Mouse (Mus musculus): ENCODE data around the gene Qser1. TPM values are rescaled to one million over a fixed set of nuclear protein-coding genes. Genes with fewer than 3 reads are reported as not detected.
A peak's percentile ranks its signal among the peaks of the same experiment; 100 is the strongest.

The Qser1 gene
- polyA plus RNA-seq, 1 experiment from 2014 or later, result 10.4 TPM

DNA sequence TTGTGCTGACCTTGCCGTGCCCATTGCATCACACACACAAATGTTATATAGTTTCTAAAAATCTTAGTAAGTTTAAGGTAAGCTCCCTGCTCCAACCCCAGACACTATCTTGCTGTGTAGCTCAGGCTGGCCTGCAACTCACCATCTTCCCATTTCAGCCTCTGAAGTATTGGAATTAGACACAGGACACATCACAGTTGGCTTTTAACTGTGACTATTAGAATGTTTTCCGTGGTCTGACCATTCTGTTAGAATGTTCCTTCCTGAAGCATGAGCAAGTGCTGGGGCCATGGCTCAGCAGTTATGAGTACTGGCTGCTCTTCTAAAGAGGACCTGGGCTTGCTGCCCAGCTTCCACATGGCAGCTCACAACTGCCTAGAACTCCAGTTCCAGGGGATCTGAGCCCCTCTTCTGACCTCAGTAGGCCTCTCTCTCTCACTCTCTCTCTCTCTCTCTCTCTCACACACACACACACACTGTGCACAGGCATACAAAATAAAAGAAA is 99.3 kb downstream of the Qser1 start:
- H3K9ac ChIP-seq, result no peak overlapping the region
- peaks cover 12% of the 10 kb centered on the region for H3K4me1 ChIP-seq
- ATAC-seq (replicated peaks; ENCODE audit: low FRiP score), result no peak
- peaks cover 10% of the 10 kb centered on the region; the same call in 1 of the 2 replicates for H3K27me3 ChIP-seq
- H3K4me2 ChIP-seq, result no peak overlapping the region
- WGBS, result 94% methylated on average over 2 of the region's 2 CpGs
- no peak overlapping the region for H3K4me3 ChIP-seq (replicated peaks)
- no peak overlapping the region for H3K27ac ChIP-seq
- H3K36me3 ChIP-seq, result no peaks in the 10 kb centered on the region
- H3K9me3 ChIP-seq (replicated peaks), result no peaks in the 10 kb centered on the region

DNA sequence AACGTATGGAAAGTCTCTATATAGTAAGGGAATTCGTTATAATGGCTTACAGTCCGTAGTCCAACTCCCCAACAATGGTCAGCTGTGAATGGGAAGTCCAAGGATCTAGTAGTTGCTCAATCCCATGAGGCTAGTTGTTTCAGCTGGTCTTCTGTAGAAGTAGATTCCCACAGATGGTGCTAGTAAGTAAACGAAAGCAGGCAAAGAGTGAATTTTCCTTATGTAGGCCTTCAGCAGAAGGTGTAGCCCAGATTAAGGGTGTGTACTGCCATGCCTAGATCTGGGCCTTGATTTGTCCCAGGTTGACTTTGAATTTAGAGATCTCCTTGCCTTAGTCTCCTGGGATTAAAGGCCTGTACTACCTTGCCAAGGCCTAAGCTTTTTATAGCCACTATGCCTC is 100.3 kb downstream of the Qser1 start, which contains the start of gene Pin1rt1:
Gene Pin1rt1 (minus strand): TSS at position 101 of the 400 bp plus-strand sequence.
- no peak for ATAC-seq (replicated peaks; ENCODE audit: low FRiP score)
- 93% methylated on average over 4 of the region's 4 CpGs for WGBS

DNA sequence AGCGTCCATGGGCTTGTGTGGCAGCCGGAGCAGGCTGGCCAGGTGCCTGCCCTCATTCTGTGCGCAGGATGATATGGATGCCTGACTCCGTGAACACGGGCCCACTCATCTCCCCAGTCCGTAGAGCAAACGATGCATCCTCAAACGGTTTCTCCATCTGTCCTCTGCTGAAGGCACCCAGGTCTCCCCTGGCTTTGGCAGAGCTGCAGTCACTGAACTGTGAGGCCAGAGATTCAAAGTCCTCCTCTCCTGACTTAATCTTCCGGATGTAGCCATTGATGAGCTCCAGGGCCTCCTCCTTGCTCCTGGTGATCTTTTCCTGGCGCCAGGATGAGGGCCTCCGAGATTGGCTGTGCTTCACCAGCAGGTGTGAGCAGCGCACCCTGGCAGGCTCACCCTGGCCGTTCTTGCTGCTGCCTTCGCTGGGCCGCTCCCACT is 102.3 kb downstream of the Qser1 start:
- Histone ChIP-seq H3K9me3 (replicated peaks) (no peaks in the 10 kb centered on the region), H3K4me1 (peaks cover 30% of the 10 kb centered on the region), H3K4me2 (no peak overlapping the region; the same call in 1 of the 2 replicates), H3K27me3 (peaks cover 10% of the 10 kb centered on the region; the same call in 1 of the 2 replicates), H3K36me3 (no peaks in the 10 kb centered on the region), H3K27ac (no peak overlapping the region), H3K4me3 (replicated peaks) (no peak overlapping the region), H3K9ac (no peak overlapping the region)
- 31% methylated on average over 15 of the region's 15 CpGs for WGBS
- 0 out of 2 replicates have a peak, but pooled peaks have one; percentile 13 for ATAC-seq (replicated peaks; ENCODE audit: low FRiP score)

More for the DNA sequence above, 100.3 kb downstream of the Qser1 start, which contains the start of gene Pin1rt1:
- no peak within 1 kb of the TSS for H3K9ac ChIP-seq
- H3K9me3 ChIP-seq (replicated peaks), result no peaks in the 10 kb centered on the region
- no peak within 1 kb of the TSS for H3K27ac ChIP-seq
- no peaks in the 10 kb centered on the region for H3K36me3 ChIP-seq
- peaks cover 10% of the 10 kb centered on the region; the same call in 1 of the 2 replicates for H3K27me3 ChIP-seq
- H3K4me1 ChIP-seq, result peaks cover 14% of the 10 kb centered on the region
- H3K4me3 ChIP-seq (replicated peaks), result no peak within 1 kb of the TSS
- H3K4me2 ChIP-seq, result no peak within 1 kb of the TSS

DNA sequence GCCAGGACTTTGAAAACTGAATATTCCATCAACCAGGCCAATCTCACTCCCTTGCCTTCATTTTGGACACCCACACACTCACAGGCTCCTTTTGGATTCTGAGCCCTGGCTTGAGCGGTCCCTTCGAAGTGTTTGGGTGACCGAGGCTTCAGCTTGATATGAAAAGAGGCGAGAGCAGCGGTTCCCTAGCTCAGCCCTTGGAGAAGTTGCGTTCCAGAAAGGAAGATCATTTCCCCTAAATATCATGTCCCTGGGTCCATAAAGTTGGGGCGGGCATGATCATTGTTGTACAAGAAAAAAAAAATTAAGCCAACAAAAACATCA is 104.1 kb downstream of the Qser1 start:
- peak overlapping the region; percentile 76 for H3K4me2 ChIP-seq
- H3K9me3 ChIP-seq (replicated peaks), result no peaks in the 10 kb centered on the region
- H3K27ac ChIP-seq, result peak overlapping the region; percentile 87
- H3K9ac ChIP-seq, result peak overlapping the region; percentile 76
- no peaks in the 10 kb centered on the region for H3K36me3 ChIP-seq
- H3K4me1 ChIP-seq, result peaks cover 30% of the 10 kb centered on the region
- peaks cover 10% of the 10 kb centered on the region; the same call in 1 of the 2 replicates for H3K27me3 ChIP-seq
- peak; percentile 35; the same call in 1 of the 2 replicates for ATAC-seq (replicated peaks; ENCODE audit: low FRiP score)
- peak overlapping the region; percentile 87 for H3K4me3 ChIP-seq (replicated peaks)
- WGBS, result 4% methylated on average over 7 of the region's 7 CpGs

DNA sequence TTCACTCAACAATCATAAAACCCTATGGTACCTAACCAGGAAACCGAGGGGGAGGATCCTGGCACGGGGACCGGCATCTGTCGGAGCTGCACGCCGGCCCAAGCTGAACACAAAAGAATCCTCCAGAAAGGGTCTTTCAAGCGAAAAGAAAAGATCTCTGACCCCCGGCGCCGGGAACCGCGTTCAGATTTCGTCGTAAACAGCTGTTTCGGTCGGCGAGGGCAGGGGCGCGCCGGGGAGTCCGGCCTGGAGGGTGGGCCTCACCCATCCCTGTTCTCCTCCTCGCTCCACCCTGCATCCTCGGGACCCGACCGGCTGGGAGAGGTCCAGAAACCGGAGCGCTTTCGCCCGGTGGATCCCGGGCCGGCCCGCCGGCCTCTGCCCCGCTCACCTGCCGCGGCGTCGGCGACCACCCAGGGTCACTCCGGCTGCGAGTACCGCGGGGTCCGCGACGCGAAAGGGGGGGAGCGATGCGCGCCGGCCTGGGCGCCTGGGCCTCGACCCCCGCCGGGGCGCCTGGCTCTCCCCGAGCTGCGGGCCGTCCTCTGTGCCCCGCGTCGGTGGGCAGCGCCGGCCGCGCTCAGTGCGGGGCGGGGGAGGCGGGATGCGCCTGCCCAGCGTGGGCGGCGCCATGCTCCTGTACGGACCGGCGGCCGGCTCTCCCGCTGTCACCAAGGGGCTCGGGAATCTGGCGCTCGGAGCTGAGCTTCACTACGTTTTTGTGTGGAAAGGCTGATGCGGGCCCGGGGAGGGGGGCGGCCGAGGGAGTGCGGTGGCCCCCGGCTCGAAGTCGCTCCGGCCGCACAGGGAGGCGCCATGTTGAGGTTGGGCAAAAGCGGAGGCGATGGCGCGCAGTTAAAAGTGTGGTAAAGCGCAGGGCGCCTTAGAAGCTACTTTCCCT is 104.7 kb downstream of the Qser1 start, which contains the start of gene Tcp11l1:
Gene Tcp11l1 (minus strand): TSS at position 585 of the 901 bp plus-strand sequence.
- Histone ChIP-seq H3K4me2 (peak within 1 kb of the TSS; percentile 76), H3K9me3 (replicated peaks) (no peaks in the 10 kb centered on the region), H3K4me3 (replicated peaks) (peak within 1 kb of the TSS; percentile 87), H3K36me3 (no peaks in the 10 kb centered on the region), H3K27me3 (peaks cover 10% of the 10 kb centered on the region; the same call in 1 of the 2 replicates), H3K9ac (peak within 1 kb of the TSS; percentile 76), H3K4me1 (peaks cover 30% of the 10 kb centered on the region), H3K27ac (peak within 1 kb of the TSS; percentile 87)
- peak; percentile 92 for ATAC-seq (replicated peaks; ENCODE audit: low FRiP score)
- under 1% methylated on average over 66 of the region's 99 CpGs for WGBS

DNA sequence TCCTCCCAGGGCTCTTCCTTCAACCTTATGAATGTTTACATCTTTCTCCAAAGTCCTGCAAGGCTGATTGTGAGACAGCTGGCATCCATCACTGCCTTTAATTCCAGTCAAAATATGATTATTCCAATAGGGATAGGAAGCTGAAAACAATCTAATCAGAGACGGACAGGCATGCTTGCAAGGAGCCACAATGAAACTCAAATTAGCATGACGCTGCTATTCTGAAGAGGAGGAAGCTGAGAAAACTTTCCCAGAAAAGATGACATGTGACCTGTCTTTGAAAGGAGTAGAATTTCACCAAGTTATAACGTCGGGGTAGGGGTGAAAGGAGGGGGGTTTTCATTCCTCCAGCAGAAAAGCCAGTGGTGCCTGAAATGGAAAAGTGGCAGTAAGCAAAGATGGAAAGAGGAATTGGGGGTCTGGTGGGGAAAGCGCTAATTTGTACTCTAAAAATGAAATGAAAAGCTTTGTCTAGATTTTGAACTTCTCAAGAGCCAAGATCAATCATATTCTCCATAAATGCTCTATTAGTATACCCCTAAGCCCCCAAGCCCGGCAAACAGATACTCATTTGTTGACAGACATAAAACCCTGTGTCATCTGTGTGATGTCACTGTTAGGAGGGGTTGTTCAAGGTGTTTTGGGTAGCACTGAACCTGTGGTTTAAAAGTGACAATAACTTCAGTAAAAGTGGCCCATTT is 105.7 kb downstream of the Qser1 start:
- no peak for ATAC-seq (replicated peaks; ENCODE audit: low FRiP score)
- WGBS, result 22% methylated on average over 6 of the region's 6 CpGs
- Histone ChIP-seq H3K4me2 (peak overlapping the region; percentile 76), H3K4me3 (replicated peaks) (peak overlapping the region; percentile 87), H3K36me3 (peaks cover 6% of the 10 kb centered on the region; the same call in 1 of the 2 replicates), H3K27ac (peak overlapping the region; percentile 87; the same call in 1 of the 2 replicates), H3K4me1 (peaks cover 30% of the 10 kb centered on the region), H3K27me3 (peaks cover 10% of the 10 kb centered on the region; the same call in 1 of the 2 replicates), H3K9ac (no peak overlapping the region), H3K9me3 (replicated peaks) (no peaks in the 10 kb centered on the region)

DNA sequence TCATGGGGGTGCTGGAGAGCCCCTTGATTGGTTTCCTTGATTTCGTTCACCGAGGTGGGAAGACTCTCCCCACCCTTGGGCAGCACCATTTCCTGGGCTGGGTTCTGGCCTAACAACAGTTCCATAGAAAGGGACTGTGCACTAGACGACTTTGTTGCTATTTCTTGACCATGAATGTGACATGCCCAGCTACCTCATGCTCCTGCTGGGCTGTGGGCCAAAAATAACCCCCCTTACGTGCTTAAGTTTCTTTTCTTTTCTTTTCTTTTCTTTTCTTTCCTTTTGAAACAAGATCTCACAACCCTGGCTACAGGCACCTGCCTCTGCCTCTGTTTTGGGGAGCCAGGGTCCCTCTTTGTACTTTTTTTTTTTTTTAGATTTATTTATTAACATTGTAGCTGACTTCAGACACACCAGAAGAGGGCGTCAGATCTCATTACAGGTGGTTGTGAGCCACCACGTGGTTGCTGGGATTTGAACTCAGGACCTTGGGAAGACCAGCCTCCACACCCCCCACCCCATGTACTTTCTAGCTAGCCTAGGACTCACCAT is 106.7 kb downstream of the Qser1 start:
- no peak for ATAC-seq (replicated peaks; ENCODE audit: low FRiP score)
- H3K27ac ChIP-seq, result no peak overlapping the region
- 58% methylated on average over 6 of the region's 6 CpGs for WGBS

More for the DNA sequence above, 106.7 kb downstream of the Qser1 start:
- Histone ChIP-seq H3K9me3 (replicated peaks) (no peaks in the 10 kb centered on the region), H3K4me1 (peaks cover 30% of the 10 kb centered on the region), H3K4me2 (no peak overlapping the region), H3K36me3 (peaks cover 12% of the 10 kb centered on the region; the same call in 1 of the 2 replicates), H3K9ac (no peak overlapping the region), H3K4me3 (replicated peaks) (no peak overlapping the region), H3K27me3 (peaks cover 10% of the 10 kb centered on the region; the same call in 1 of the 2 replicates)

Other genes starting within 250 kb of the Qser1 start
- gene Cstf3, start 226.2 kb downstream of the Qser1 start, polyA plus RNA-seq (2015; fragmentation: Nextera tagmentation; extraction: Ambion mirVana), result 72.2 and 74.4 TPM in 2 replicates
- 40.6 and 43.3 TPM in 2 replicates for gene Tcp11l1, start 104.6 kb downstream of the Qser1 start, polyA plus RNA-seq (2015; fragmentation: Nextera tagmentation; extraction: Ambion mirVana)
- not detected in 2 replicates for gene Pin1rt1, start 100.4 kb downstream of the Qser1 start, polyA plus RNA-seq (2015; fragmentation: Nextera tagmentation; extraction: Ambion mirVana)
- 22.8 and 24.6 TPM in 2 replicates for gene Depdc7, start 73.9 kb downstream of the Qser1 start, polyA plus RNA-seq (2015; fragmentation: Nextera tagmentation; extraction: Ambion mirVana)
- 2.0 and 2.6 TPM in 2 replicates for gene Prrg4, start 33.1 kb upstream of the Qser1 start, polyA plus RNA-seq (2015; fragmentation: Nextera tagmentation; extraction: Ambion mirVana)
- gene Ccdc73, start 51.0 kb upstream of the Qser1 start, polyA plus RNA-seq (2015; fragmentation: Nextera tagmentation; extraction: Ambion mirVana), result 6.4 and 7.7 TPM in 2 replicates
- gene Eif3m, start 200.3 kb upstream of the Qser1 start, polyA plus RNA-seq (2015; fragmentation: Nextera tagmentation; extraction: Ambion mirVana), result 338 and 372 TPM in 2 replicates